Mouse (Mus musculus) activated CD4-positive, CD25-positive, alpha-beta regulatory T cell (primary cell): Measurements from ENCODE around the gene Sypl. TPM values are rescaled to one million over a fixed set of nuclear protein-coding genes. Genes with fewer than 3 reads are reported as not detected.

Source experiments
- polyA plus RNA-seq, 2 experiments: library from polyadenylated mRNA; unstranded; fragments of 100-300 nt; shearing (Covaris generic); gene quantifications; one replicate each; pipeline ENCODE4 v1.2.1; 2017

Gene Sypl
- 100 to 1,000 TPM in 1 of 2 experiments, 10 to 100 TPM in 1; 80.9 to 103 TPM for polyA plus RNA-seq

DNA sequence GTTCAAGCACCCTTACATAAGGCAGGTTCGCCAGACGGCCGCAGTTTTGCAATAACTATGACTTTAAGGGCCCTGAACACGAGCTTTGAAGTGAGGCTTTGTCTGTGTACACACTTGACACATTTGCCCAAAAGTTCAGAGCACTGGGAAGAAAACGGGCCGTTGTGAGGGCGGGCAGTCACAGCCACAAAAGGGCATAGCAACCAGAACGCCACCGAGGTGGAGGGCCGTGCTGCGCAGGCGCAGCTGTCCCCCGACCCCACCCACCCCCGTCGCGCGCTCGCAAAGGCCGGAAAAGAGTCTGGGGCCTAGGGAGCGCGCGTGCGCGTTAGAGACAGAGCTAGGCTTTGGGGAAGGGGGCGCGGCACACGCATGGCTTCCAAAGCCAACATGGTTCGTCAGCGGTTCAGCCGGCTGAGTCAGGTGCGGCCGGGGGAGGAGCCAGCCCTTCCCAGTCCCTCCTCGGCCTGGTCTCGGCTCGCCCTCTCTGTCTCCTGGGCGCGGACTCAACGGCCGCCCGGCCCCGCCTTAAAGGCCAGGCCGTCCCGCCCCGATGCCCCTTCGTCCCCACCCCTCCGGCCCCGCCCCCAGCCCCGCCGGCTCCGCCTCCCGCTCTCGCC, at the start of gene Sypl:
Sypl (plus strand) TSS at position 296 of the 620 bp plus-strand sequence.

Other genes starting within 250 kb of the Sypl start
- gene Nampt, start 134.3 kb upstream of the Sypl start, polyA plus RNA-seq, result 10 to 100 TPM; 30.9 to 35.7 TPM
- 1 to 10 TPM; 1.0 to 1.9 TPM for gene Cdhr3, start 139.0 kb downstream of the Sypl start, polyA plus RNA-seq
- 10 to 100 TPM; 82.0 to 83.6 TPM for gene Atxn7l1, start 193.8 kb downstream of the Sypl start, polyA plus RNA-seq